Mouse (Mus musculus) stomach, embryonic 16.5 days (tissue): ENCODE data around the gene Cd163l1. TPM values are rescaled to one million over a fixed set of nuclear protein-coding genes. Genes with fewer than 3 reads are reported as not detected.

ENCODE experiments used
- ATAC-seq: fragments of 200-750 bp; cut with Nextera tagmentation; 2 replicates; pipeline ENCODE4 v1.8.0; 2017; ENCODE audit warnings: moderate number of reproducible peaks, moderate TSS enrichment; ENCODE audit not compliant: insufficient read depth, low FRiP score
- H3K27ac ChIP-seq: fragments of 300-500 bp; sonication (generic); 2 replicates; pipeline ENCODE4 v1.5.1; 2014; ENCODE audit warnings: low read length
- H3K27me3 ChIP-seq: fragments of 300-500 bp; sonication (generic); 2 replicates; pipeline ENCODE4 v1.6.1; 2014; ENCODE audit warnings: low read length, control low read depth, mixed read lengths; ENCODE audit not compliant: control insufficient read depth, insufficient read depth
- H3K36me3 ChIP-seq: fragments of 300-500 bp; sonication (generic); 2 replicates; pipeline ENCODE4 v1.6.1; 2014; ENCODE audit warnings: low read length; ENCODE audit not compliant: control insufficient read depth, insufficient read depth
- H3K4me1 ChIP-seq: fragments of 300-500 bp; sonication (generic); 2 replicates; pipeline ENCODE4 v1.6.1; 2014; ENCODE audit warnings: low read length, control low read depth, mixed read lengths; ENCODE audit not compliant: control insufficient read depth, insufficient read depth
- H3K4me2 ChIP-seq: fragments of 300-500 bp; sonication (generic); 2 replicates; pipeline ENCODE4 v1.6.1; 2014; ENCODE audit warnings: low read depth, low read length, mixed read lengths
- H3K4me3 ChIP-seq: fragments of 300-500 bp; sonication (generic); replicated peaks from 2 replicates; pipeline ENCODE4 v1.5.1; 2014; ENCODE audit warnings: mild to moderate bottlenecking, low read length
- H3K9ac ChIP-seq: fragments of 300-500 bp; sonication (generic); 2 replicates; pipeline ENCODE4 v1.6.1; 2014; ENCODE audit warnings: low read length
- H3K9me3 ChIP-seq: fragments of 300-500 bp; sonication (generic); replicated peaks from 2 replicates; pipeline ENCODE4 v1.6.1; 2016; ENCODE audit warnings: low read length, control low read depth; ENCODE audit not compliant: control insufficient read depth
- WGBS: fragments of 180-500 bp; shearing (Covaris S2); extraction: QIAGEN DNeasy Blood & Tissue Kit; methylation state at CpG from one replicate; pipeline ENCODE4 v1.1.7; 2014; 5-methylcytosine and 5-hydroxymethylcytosine counted together
- polyA plus RNA-seq: library from polyadenylated mRNA; unstranded; fragments of >200 nt; fragmentation: Nextera tagmentation; extraction: Ambion mirVana; gene quantifications from 2 replicates; pipeline ENCODE4 v1.2.1, GENCODE M21; 2015

The Cd163l1 gene
- polyA plus RNA-seq, 1 experiment from 2014 or later: 0.10 TPM

- Histone ChIP-seq H3K9ac (no peak overlapping the region), H3K4me1 (no peaks in the 10 kb centered on the region), H3K27ac (no peak overlapping the region), H3K4me3 (no peak overlapping the region), H3K27me3 (no peaks in the 10 kb centered on the region), H3K9me3 (no peaks in the 10 kb centered on the region), H3K4me2 (no peak overlapping the region), H3K36me3 (no peaks in the 10 kb centered on the region)
- ATAC-seq: no peak
- 54% methylated on average over 8 of the region's 8 CpGs for WGBS
Observed at GRCm38 (mm10) chr7:140208153-140208552, 9.9 kb upstream of the Cd163l1 start.

GRCm38 (mm10) chr7:140208677-140209076, 9.4 kb upstream of the Cd163l1 start:
- Histone ChIP-seq H3K4me1 (no peaks in the 10 kb centered on the region), H3K9me3 (no peaks in the 10 kb centered on the region), H3K4me3 (no peak overlapping the region), H3K4me2 (no peak overlapping the region), H3K36me3 (no peaks in the 10 kb centered on the region), H3K9ac (no peak overlapping the region), H3K27ac (no peak overlapping the region), H3K27me3 (no peaks in the 10 kb centered on the region)
- ATAC-seq: no peak
- 66% methylated on average over 3 of the region's 3 CpGs for WGBS

- WGBS: 74% methylated on average over 5 of the region's 5 CpGs
- Histone ChIP-seq H3K9ac (no peak overlapping the region), H3K4me1 (no peaks in the 10 kb centered on the region), H3K27me3 (no peaks in the 10 kb centered on the region), H3K9me3 (no peaks in the 10 kb centered on the region), H3K4me3 (no peak overlapping the region), H3K4me2 (no peak overlapping the region), H3K36me3 (no peaks in the 10 kb centered on the region), H3K27ac (no peak overlapping the region)
- ATAC-seq: no peak
Observed at GRCm38 (mm10) chr7:140213841-140214240, 4.2 kb upstream of the Cd163l1 start.

- H3K27me3 ChIP-seq: no peaks in the 10 kb centered on the region
- WGBS: 5% methylated on average over 1 of the region's 1 CpGs
- H3K27ac ChIP-seq: no peak overlapping the region
- no peak overlapping the region for H3K4me2 ChIP-seq
- no peaks in the 10 kb centered on the region for H3K9me3 ChIP-seq
- H3K9ac ChIP-seq: no peak overlapping the region
- no peak overlapping the region for H3K4me3 ChIP-seq
- H3K4me1 ChIP-seq: no peaks in the 10 kb centered on the region
- H3K36me3 ChIP-seq: no peaks in the 10 kb centered on the region
- ATAC-seq: no peak
Observed at GRCm38 (mm10) chr7:140219268-140219667, 1.2 kb downstream of the Cd163l1 start.

GRCm38 (mm10) chr7:140220375-140220774, 2.3 kb downstream of the Cd163l1 start:
- no peak for ATAC-seq
- WGBS: 82% methylated on average over 4 of the region's 4 CpGs

GRCm38 (mm10) chr7:140224209-140224608, 6.1 kb downstream of the Cd163l1 start:
- H3K9ac ChIP-seq: no peak overlapping the region
- no peak overlapping the region for H3K4me2 ChIP-seq
- no peaks in the 10 kb centered on the region for H3K4me1 ChIP-seq
- H3K27me3 ChIP-seq: no peaks in the 10 kb centered on the region
- H3K27ac ChIP-seq: no peak overlapping the region
- H3K4me3 ChIP-seq: no peak overlapping the region
- WGBS: 85% methylated on average over 13 of the region's 13 CpGs
- H3K36me3 ChIP-seq: no peaks in the 10 kb centered on the region
- ATAC-seq: no peak
- no peaks in the 10 kb centered on the region for H3K9me3 ChIP-seq

More at GRCm38 (mm10) chr7:140220375-140220774, 2.3 kb downstream of the Cd163l1 start:
- H3K4me2 ChIP-seq: no peak overlapping the region
- no peaks in the 10 kb centered on the region for H3K4me1 ChIP-seq
- no peak overlapping the region for H3K9ac ChIP-seq
- no peak overlapping the region for H3K27ac ChIP-seq
- H3K9me3 ChIP-seq: no peaks in the 10 kb centered on the region
- no peaks in the 10 kb centered on the region for H3K27me3 ChIP-seq
- H3K4me3 ChIP-seq: no peak overlapping the region
- no peaks in the 10 kb centered on the region for H3K36me3 ChIP-seq

- no peak overlapping the region for H3K27ac ChIP-seq
- no peaks in the 10 kb centered on the region for H3K9me3 ChIP-seq
- no peak for ATAC-seq
- no peak overlapping the region for H3K4me2 ChIP-seq
- H3K27me3 ChIP-seq: no peaks in the 10 kb centered on the region
- H3K4me1 ChIP-seq: no peaks in the 10 kb centered on the region
- no peak overlapping the region for H3K9ac ChIP-seq
- no peaks in the 10 kb centered on the region for H3K36me3 ChIP-seq
- no peak overlapping the region for H3K4me3 ChIP-seq
- 76% methylated on average over 13 of the region's 13 CpGs for WGBS
Observed at GRCm38 (mm10) chr7:140228476-140228875, 10.4 kb downstream of the Cd163l1 start.

GRCm38 (mm10) chr7:140231026-140231425, 13.0 kb downstream of the Cd163l1 start:
- no peaks in the 10 kb centered on the region for H3K36me3 ChIP-seq
- no peak overlapping the region for H3K4me2 ChIP-seq
- H3K27ac ChIP-seq: no peak overlapping the region
- H3K4me3 ChIP-seq: no peak overlapping the region
- no peaks in the 10 kb centered on the region for H3K4me1 ChIP-seq
- H3K9ac ChIP-seq: no peak overlapping the region
- WGBS: 71% methylated on average over 2 of the region's 2 CpGs
- H3K27me3 ChIP-seq: no peaks in the 10 kb centered on the region
- no peak for ATAC-seq
- no peaks in the 10 kb centered on the region for H3K9me3 ChIP-seq

- no peak overlapping the region for H3K4me2 ChIP-seq
- ATAC-seq: no peak
- H3K9ac ChIP-seq: no peak overlapping the region
- no peaks in the 10 kb centered on the region for H3K36me3 ChIP-seq
- no peaks in the 10 kb centered on the region for H3K9me3 ChIP-seq
- no peaks in the 10 kb centered on the region for H3K4me1 ChIP-seq
- H3K27me3 ChIP-seq: no peaks in the 10 kb centered on the region
- no peak overlapping the region for H3K27ac ChIP-seq
- 90% methylated on average over 3 of the region's 3 CpGs for whole genome bisulfite sequencing
- H3K4me3 ChIP-seq: no peak overlapping the region
Observed at GRCm38 (mm10) chr7:140233696-140234095, 15.6 kb downstream of the Cd163l1 start.

GRCm38 (mm10) chr7:140247216-140247615, 29.1 kb downstream of the Cd163l1 start, which contains the start of gene 5830411N06Rik:
TSS of gene 5830411N06Rik (plus strand) at chr7:140247284.
- Histone ChIP-seq H3K4me3 (no peak within 1 kb of the TSS), H3K4me1 (no peaks in the 10 kb centered on the region), H3K27me3 (no peaks in the 10 kb centered on the region), H3K4me2 (no peak within 1 kb of the TSS), H3K9ac (no peak within 1 kb of the TSS), H3K36me3 (no peaks in the 10 kb centered on the region), H3K9me3 (no peaks in the 10 kb centered on the region), H3K27ac (no peak within 1 kb of the TSS)
- WGBS: 76% methylated on average over 4 of the region's 4 CpGs
- no peak for ATAC-seq
